Mouse (Mus musculus): ENCODE measurements around the gene Hpcal4.

DNA sequence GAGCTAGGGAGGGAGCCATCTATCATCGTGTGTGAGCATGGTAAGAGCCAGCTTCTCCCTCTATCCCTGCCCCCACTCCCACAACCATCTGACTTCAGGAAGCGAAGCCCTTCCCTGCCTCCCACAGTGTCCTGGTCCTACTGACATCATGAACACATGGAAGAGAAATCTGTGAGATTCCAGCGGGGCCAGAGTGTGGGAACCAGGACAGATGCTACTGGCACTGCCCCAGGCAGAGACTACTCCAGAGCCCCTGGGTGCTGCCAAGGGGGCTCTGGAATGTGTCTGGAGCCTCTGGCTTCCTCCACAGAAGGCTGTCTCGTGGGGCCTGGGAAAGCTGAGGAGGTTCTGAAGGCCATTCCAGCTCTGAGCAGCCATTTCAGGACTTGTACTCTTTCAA lies 44.7 kb downstream of the Hpcal4 start:
- no peak for TF ChIP-seq EP300 (IDR thresholded peaks at IDR 0.05; ENCODE audit: low read depth)
- no peak for TF ChIP-seq CTCF (IDR thresholded peaks at IDR 0.05; ENCODE audit: low read depth)
